Mouse (Mus musculus) CD4-positive, CD25-positive, alpha-beta regulatory T cell, adult 4 months (primary cell): ENCODE results near the gene Ppp6r2. TPM values are rescaled to one million over a fixed set of nuclear protein-coding genes. Genes with fewer than 3 reads are reported as not detected.

Experiments used
- ATAC-seq: one replicate; pipeline ENCODE4 v1.8.0; 2017
- polyA plus RNA-seq, 2 experiments: library from polyadenylated mRNA; unstranded; fragments of 100-300 nt; shearing (Covaris generic); gene quantifications; one replicate each; pipeline ENCODE4 v1.2.1; 2017

The Ppp6r2 gene
- polyA plus RNA-seq, 2 experiments from 2014 or later = 25.3 to 28.0 TPM

- no peak for ATAC-seq
Observed at GRCm38 (mm10) chr15:89314107-89314506, 102.8 kb downstream of the Ppp6r2 start.

- ATAC-seq = no peak
Observed at GRCm38 (mm10) chr15:89314511-89315189, 103.3 kb downstream of the Ppp6r2 start.

DNA sequence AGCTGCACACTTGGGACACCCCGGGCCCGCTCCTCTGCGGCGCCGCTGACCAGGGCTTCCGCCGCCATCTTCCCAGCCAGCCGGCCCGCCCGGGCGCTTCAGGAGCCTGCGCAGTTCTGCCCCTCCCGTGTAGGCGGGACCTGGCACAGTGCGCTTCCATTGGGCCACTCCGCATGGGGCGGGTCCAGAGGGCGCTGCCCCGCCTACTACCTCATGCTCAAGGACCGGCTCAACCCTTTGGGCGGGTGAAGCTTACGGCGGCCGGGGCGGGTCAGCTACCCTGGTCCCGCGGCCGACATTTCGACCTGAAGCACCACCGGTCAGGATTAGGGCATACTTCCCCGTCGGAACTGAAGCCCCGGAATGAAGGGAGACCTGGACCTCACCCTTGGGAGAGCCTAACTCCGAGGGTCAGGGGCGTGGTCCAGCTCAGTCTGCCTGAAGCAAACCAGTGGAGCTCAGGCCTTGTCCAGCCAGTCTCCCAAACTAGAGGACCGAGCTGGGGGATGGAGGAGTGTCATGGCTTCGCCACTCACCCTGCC lies 103.9 kb downstream of the Ppp6r2 start, which contains the start of gene Sbf1:
Sbf1 (minus strand) TSS at position 122 of the 542 bp plus-strand sequence.
- ATAC-seq = peak; percentile 93

GRCm38 (mm10) chr15:89316146-89316545 lies 104.8 kb downstream of the Ppp6r2 start:
- ATAC-seq = no peak

DNA sequence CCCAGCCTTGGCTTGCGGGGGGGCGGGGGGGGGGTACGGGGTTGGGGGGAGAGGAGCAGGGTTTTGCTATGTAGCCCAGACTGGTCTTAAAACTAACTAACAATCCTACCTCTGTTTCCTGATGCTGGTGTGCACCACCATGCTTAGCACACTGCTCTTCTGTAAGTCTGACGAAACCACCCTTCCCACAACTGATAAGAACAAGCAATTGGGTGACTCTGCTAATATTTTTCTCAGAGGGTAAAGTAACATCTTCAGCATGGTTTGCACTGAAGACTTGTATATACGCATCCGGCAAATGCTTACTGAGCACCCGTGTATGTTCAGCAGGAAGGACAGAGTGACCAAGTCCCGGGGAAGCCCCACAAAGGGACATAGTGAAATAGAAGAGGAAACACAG lies 109.9 kb downstream of the Ppp6r2 start:
- ATAC-seq = no peak

DNA sequence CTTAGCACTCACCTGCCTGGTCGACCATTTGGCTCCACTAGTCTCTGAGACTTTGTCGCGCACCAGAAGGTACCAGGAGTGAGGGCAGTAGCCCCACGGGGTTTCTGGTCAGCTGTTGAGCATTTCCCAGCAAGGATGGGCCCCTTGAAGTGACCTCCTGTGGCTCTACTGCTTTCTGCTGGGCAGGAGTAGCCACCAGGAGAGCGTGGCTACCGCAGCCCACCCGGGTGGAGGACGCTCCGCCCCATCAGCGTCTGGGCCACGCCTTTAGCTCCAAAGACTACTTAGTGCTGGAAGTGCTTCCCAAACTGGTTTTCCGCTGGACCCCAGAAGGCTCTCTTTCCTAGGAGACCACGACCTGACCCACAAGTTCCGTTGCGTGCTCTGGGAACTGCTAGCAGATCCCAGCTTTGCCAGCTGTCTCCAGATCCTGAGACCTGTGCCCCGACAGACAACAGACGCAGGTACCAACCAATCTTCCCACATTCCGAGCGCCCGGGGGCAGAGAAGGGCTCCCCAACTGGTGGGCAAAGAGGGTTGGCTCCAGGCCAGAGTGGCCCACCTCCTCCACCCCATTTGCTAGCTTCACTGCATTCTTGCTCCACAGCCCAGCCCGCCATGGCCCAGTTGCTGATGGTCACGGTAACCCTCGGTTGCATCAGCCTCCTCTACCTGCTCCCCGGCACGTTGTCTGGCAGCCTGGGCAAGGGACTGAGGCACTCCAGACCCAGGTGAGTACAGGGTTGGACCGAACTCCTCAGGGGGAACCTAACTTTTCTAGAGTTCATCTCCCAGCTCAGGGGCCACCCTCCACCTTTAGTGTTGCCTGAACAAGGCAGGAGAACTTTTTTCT lies 111.5 kb downstream of the Ppp6r2 start, which contains the start of gene Adm2:
Adm2 (plus strand) TSS at position 51 of the 853 bp plus-strand sequence.
- no peak for ATAC-seq

- no peak for ATAC-seq
Observed at GRCm38 (mm10) chr15:89323656-89324055, 112.3 kb downstream of the Ppp6r2 start.

- no peak for ATAC-seq
Observed at GRCm38 (mm10) chr15:89326441-89326840, 115.1 kb downstream of the Ppp6r2 start.

- ATAC-seq = no peak
Observed at GRCm38 (mm10) chr15:89334271-89334670, 122.9 kb downstream of the Ppp6r2 start, which contains the start of gene Miox. Miox (plus strand) TSS chr15:89334398.

DNA sequence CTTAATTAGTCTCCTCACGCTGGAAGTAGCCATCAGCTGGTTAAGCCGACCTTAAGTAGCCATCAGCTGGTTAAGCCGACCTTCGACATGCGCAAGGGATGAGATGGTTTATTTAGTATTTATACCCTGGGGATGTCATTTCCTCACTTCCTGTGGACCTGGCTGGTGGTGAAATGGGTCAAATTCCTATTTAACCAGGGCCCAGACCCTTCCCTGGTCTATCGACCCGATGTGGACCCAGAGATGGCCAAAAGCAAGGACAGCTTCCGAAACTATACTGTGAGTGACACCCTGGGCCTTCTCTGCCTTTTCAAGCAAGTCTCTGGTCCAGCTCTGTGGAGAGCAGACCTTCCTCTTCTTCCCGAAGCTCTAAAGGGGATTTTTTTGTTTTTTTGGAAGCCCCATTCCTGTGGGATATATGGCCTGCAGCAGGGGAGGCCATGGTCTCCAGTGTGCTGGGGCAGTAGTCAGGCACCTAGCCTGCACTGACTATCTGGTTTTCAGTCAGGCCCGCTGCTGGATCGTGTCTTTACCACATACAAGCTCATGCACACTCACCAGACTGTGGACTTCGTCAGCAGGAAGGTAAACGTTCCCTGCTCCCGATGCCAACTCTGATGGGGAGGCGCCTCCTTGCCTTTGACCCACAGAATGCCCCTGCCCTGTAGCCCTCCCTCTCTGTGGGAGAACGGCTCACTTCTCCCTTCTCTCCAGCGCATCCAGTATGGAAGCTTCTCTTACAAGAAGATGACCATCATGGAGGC lies 123.6 kb downstream of the Ppp6r2 start:
- ATAC-seq = no peak

DNA sequence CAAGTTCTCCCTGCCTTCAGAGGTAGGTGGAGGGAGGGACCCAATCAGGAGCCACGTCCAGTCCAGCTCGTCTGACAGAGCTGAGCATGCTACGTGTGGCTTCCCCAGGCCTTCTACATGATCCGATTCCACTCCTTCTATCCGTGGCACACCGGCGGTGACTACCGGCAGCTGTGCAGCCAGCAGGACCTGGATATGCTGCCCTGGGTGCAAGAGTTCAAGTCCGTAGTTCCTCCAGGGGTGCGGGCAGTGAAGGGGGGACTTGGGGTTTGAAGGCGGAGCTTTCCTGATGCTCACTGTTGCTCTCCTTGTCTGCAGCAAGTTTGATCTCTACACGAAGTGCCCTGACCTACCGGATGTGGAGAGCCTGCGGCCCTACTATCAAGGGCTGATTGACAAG lies 125.1 kb downstream of the Ppp6r2 start:
- no peak for ATAC-seq

Other genes starting within 250 kb of the Ppp6r2 start
- not detected for gene Mlc1, start 232.5 kb upstream of the Ppp6r2 start, polyA plus RNA-seq
- not detected for gene Mov10l1, start 228.6 kb upstream of the Ppp6r2 start, polyA plus RNA-seq
- gene Panx2, start 151.8 kb upstream of the Ppp6r2 start, polyA plus RNA-seq = not detected
- 10 to 100 TPM; 27.5 to 31.3 TPM for gene Trabd, start 136.4 kb upstream of the Ppp6r2 start, polyA plus RNA-seq
- gene Selenoo, start 122.5 kb upstream of the Ppp6r2 start, polyA plus RNA-seq = 10 to 100 TPM in 1 of 2 experiments, 1 to 10 TPM in 1; 8.8 to 14.0 TPM
- gene Tubgcp6, start 88.4 kb upstream of the Ppp6r2 start, polyA plus RNA-seq = 10 to 100 TPM; 16.0 to 17.5 TPM
- gene Hdac10, start 82.9 kb upstream of the Ppp6r2 start, polyA plus RNA-seq = 10 to 100 TPM; 34.9 to 63.5 TPM
- gene Mapk12, start 70.8 kb upstream of the Ppp6r2 start, polyA plus RNA-seq = 1 to 10 TPM; 5.2 to 5.6 TPM
- gene Mapk11, start 61.9 kb upstream of the Ppp6r2 start, polyA plus RNA-seq = 10 to 100 TPM; 21.7 to 39.5 TPM
- 1 to 10 TPM in 1 of 2 experiments, under 1 TPM in 1; 0.85 to 2.8 TPM for gene Plxnb2, start 30.8 kb upstream of the Ppp6r2 start, polyA plus RNA-seq
- gene Dennd6b, start 15.1 kb upstream of the Ppp6r2 start, polyA plus RNA-seq = 10 to 100 TPM; 13.5 to 18.4 TPM
- 100 to 1,000 TPM in 1 of 2 experiments, 10 to 100 TPM in 1; 87.6 to 124 TPM for gene Sbf1, start 103.8 kb downstream of the Ppp6r2 start, polyA plus RNA-seq
- not detected for gene Adm2, start 111.2 kb downstream of the Ppp6r2 start, polyA plus RNA-seq
- gene Miox, start 122.8 kb downstream of the Ppp6r2 start, polyA plus RNA-seq = not detected
- 10 to 100 TPM; 23.5 to 40.7 TPM for gene Lmf2, start 144.1 kb downstream of the Ppp6r2 start, polyA plus RNA-seq
- gene Ncaph2, start 144.2 kb downstream of the Ppp6r2 start, polyA plus RNA-seq = 100 to 1,000 TPM; 189 to 193 TPM
- 1 to 10 TPM; 1.6 to 3.0 TPM for gene Sco2, start 162.3 kb downstream of the Ppp6r2 start, polyA plus RNA-seq
- not detected for gene Tymp, start 165.5 kb downstream of the Ppp6r2 start, polyA plus RNA-seq
- 1 to 10 TPM in 1 of 2 experiments, not detected in 1; 2.5 TPM for gene Odf3b, start 167.7 kb downstream of the Ppp6r2 start, polyA plus RNA-seq
- gene Klhdc7b, start 173.4 kb downstream of the Ppp6r2 start, polyA plus RNA-seq = not detected
- gene Syce3, start 198.9 kb downstream of the Ppp6r2 start, polyA plus RNA-seq = not detected
- under 1 TPM; 0.28 to 0.62 TPM for gene Cpt1b, start 214.3 kb downstream of the Ppp6r2 start, polyA plus RNA-seq
- gene C730034F03Rik, start 218.0 kb downstream of the Ppp6r2 start, polyA plus RNA-seq = 1 to 10 TPM; 5.7 to 8.2 TPM
- gene Gm44502, start 218.1 kb downstream of the Ppp6r2 start, polyA plus RNA-seq = not detected
- 10 to 100 TPM; 54.6 to 66.7 TPM for gene Chkb, start 218.4 kb downstream of the Ppp6r2 start, polyA plus RNA-seq
- gene Mapk8ip2, start 242.4 kb downstream of the Ppp6r2 start, polyA plus RNA-seq = under 1 TPM; 0.32 to 0.44 TPM